Mouse (Mus musculus) frontal cortex, postnatal 25 days (tissue): ENCODE results near the gene Npas1.

Source experiments
- DNase-seq, 2 experiments: peaks; one replicate each; pipeline ENCODE4 v3.0.0; 2022; ENCODE audit warnings: low spot score in 2 of 2

Gene Npas1

DNA sequence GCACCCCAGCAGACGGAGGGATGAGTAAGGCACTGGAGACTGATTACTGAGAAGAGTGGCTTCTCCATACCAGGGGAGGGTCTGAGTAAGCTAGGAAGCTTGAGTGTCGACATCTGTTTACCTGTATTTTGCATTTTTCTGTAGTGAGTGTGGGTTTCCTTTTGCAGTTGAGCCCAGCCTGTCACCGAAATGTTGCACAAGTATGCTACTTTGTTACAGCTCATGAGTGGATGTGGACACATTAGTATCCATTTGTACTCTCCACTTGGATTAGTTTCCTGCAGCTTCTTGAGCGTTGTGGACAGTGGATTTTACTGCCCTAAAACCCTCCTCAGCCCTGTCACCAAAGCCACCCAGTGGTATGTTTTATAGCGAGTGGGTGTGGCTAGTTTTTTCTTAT lies 58.8 kb downstream of the Npas1 start:
- no peak for DNase-seq

DNA sequence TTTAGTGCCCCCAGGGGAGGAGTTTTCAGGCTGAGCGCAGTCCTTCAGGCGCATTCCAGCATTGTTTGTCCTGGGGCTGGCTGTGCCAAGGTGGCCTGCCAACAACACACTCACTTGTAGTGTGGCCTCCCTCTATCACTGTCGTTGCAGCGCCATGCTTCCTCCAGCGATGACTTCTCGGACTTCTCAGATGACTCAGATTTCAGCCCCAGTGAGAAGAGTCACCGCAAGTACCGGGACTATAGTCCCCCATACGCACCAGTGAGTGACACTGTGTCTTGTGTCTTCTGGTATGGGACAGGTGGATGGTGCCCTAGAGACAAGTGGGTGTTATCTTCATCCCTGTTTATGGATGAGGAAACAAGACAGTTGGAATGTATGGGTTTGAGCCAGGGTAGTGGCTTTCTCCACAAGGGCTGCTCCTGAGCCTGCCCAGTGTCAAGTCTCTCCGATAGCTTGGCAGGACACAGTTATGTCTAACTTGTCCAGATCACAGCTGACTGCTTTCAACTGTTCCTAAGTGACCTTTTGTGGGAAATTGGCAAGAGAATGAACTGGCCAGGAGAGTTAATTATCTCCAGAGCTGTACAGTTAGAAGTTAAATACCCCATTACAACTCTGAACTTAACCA lies 60.3 kb downstream of the Npas1 start:
- DNase-seq = no peak

DNA sequence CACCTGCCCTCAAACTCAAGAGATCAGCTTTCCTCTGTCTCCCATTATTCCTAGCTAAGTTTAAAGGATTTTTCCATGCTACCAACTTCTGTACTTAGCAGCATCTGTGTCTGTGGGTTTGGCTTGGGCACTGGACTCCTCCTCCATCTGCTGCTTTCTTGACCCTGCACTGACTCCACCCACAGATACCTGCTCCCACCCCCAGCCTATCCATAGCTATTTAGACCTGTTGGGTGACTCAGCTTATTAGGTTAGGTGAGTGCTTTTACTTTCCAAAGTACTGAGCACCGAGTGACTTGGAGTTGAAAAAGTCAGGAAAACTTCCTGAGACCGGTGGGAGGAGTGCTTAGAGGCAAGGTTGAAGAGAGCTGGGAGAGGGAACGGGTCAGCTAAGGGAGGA lies 62.1 kb downstream of the Npas1 start:
- no peak for DNase-seq

DNA sequence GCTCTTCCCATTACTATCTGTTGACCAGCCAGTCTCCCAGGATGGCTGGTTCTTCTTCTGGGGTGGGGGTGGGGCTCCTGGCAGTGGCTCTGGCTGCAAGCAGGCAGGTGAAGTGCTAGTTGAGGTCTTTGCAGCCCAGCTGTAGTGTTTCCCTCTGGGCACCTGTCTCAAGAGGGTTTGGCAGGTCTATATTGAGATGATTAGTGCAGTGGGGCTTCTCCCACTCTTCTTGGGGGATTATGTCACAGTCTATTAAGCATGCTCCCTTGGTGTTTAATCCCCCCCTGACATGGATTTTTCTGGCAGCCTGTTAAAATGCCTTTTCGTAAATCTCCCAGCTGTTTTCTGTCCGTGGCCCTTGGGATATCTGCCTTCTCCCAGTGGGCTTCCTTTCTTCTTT lies 64.6 kb downstream of the Npas1 start:
- no peak for DNase-seq

DNA sequence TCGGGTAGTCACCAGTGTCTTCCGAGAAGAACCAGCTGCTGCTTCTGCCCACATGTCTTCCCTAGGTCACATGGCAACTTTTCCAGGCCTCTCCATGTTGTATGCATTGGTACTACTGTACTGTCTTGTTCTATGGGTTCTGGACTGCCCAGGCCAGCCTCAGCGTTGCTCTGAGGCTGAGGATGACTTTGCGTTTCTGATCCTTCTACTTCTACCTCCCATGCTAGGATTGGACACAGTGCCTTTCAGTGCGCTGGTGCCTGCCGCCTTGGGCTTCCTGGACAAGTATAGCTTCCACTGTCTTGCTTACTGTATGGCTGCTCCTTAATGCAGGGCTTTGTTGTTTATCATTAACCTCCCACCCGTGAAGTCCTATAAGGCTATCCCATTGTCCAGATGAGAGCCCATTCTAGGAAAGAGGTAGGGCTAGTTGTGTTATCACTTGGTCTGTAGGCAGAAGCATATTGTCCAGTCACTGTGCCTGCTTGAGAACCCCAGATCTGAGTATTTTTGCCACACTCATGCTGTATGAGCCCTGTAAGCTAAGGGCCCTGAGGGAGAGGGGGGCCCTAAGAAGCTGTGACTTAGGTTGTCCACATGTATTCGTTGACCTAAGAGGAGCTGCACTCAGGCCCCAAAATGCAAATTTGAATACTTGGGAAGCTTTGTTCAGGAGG lies 65.2 kb downstream of the Npas1 start:
- DNase-seq = no peak

DNA sequence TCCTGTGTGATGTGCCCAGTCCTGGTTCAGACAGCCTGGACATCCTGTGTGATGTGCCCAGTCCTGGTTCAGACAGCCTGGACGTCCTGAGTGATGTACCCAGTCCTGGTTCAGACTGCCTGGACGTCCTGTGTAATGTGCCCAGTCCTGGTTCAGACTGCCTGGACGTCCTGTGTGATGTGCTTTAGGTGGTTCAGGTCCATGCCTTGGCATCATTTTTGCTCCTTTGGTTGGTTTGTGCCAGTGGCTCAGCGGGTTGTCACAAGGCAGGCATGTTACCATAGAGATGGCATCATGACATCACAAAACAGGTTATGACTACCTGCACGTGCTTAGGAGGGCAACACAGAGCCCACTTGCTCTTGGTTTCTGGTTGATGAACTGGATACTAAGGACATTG lies 66.4 kb downstream of the Npas1 start:
- no peak for DNase-seq

DNA sequence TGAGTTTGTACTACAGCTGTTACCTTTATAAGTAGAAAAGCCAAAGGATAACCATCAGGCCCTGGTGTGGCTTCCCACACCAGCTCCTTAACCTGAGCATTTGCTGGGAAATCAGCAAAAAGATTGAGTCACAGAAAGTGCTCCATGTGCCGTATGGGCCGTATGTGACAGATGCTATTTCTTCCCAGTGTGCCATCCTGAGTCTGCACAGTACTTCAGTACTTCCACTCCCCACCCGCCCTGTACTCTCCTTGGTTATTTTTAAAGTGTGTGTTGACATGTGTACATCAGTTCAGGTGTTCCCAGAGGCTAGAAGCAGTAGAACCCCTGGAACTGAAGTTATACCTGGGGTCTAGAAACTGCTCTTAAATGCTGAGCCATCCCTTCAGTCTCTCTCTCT lies 70.5 kb downstream of the Npas1 start:
- DNase-seq = no peak
